Mouse (Mus musculus) retina, embryonic 14.5 days (tissue): ENCODE data around the gene Cphx1.
"Not testable (repeated sequence)": the region's sequence is repeated elsewhere in the genome, so short reads cannot be mapped to it uniquely, and the experiment has no call there.

ENCODE experiments used
- DNase-seq: peaks from one replicate; pipeline ENCODE4 v3.0.0-alpha.2; 2015; ENCODE audit warnings: low spot score

Gene Cphx1

DNA sequence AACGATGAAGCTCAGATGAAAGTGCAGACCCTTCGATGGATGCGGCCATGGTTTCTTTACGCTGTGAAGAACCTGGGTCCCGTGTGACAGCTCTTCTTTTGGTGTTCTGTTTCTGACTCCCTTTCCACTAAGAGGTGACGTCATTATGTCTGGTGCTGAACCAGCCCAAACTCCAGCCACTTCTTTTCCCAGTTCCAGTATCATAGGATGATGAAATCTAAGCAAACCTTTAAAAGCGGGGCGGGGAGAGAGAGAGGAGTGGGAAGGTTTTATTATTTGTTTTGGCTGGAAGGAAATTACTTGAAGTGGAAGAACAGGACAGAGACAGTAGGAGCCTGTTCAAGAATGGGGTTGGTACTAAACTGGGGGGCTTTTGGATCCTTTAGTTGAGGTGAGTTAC, at the start of gene Cphx1:
Cphx1 (plus strand) TSS at position 301 of the 400 bp plus-strand sequence.
- DNase-seq, result not testable (repeated sequence)

DNA sequence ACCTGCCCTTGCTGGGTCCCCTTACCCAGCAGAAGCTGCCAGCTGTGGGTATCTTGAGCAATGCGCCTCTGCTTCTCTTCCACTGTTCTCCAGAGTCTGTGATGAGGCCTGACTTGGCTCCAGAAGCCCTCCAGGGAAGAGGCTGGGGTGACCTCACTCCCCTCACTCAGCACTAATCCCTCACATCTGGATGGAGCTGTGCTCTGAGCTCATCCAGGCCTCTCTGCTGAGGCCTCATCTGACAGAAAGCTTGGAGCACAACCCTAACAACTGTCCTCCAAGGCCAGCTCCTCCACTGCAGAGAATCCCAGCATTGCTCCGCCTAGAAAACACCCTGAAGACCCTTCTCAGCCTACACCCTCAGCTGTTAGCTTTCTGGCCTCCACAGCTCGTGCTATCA, 43.5 kb upstream of the Cphx1 start:
- DNase-seq, result not testable (repeated sequence)

DNA sequence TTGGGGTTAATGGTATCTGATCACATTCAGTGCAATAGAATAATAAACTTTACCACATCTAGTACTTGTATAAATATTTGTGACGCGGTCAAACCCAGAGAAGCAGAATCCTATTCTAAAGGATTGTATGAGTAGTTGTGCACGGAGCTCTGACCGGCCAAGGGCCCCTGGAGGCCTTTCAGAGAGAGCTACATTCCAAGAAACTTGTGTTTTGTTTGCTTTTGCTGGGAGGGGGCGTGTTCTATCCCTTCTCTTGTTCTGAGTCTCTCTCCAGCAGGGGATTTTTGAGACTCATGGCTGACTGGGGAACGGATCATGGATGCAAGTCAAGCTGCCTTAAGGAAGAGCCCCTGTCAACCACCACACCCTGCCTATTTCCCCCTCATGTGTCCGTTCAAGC, 42.4 kb upstream of the Cphx1 start:
- not testable (repeated sequence) for DNase-seq

DNA sequence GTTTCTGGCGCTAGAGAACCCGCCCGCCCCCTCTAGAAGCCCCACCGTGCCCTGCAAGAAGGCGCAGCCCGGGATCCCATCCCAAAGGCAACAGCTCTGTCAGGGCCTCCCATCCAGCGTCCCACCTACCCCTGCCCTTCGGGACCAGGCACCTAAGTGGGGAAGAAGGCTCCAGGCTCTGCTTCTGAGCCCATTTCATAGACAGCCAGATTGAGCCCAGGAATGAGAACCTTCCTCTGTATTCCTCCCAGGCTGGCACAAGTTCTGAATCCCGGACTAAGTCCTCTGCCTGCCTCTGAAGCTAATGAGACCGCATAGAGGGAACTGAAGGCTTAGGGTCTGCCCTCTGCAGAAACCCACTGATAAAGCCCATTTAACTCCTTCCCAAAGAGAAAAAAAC, 35.1 kb upstream of the Cphx1 start, which contains the start of gene Plac9a:
Plac9a (minus strand) TSS at position 101 of the 400 bp plus-strand sequence.
- not testable (repeated sequence) for DNase-seq

DNA sequence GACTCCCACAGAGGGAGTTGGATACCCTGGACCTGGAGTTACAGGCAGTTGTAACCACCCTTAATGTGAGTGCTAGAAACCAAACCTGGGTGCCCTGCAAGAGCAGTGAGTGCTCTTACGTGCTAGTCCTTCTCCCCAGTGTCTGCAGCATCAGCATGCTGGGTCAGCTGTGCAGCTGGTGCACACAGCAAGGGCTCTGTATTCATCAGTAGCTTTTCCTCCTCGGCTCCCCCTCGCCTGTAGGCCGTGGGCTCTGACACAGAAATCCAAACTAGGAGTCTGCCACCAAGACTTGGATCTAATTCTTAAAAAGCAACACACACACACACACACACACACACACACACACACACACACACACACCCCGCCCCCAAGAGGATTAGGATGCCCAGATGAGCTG, 32.9 kb upstream of the Cphx1 start:
- not testable (repeated sequence) for DNase-seq

DNA sequence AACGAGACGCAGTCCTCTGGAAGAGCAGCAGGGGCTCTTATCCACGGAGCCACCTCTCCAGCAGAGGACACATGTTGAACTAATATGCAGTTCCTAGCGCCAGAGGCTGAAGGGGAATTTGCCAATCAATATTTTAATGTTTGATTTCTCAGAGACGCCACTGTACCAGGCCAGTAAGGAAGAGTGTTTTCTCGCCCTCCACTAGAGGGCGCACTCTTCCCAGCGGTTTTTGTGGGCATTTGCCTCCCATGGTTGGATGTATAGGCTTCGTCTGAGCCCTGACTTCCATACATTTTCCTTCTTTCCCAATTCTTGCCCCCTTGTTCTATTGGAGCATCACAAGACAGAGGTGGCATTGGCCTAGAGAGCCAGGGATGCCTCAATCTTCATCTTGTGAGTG, 30.8 kb upstream of the Cphx1 start:
- not testable (repeated sequence) for DNase-seq

DNA sequence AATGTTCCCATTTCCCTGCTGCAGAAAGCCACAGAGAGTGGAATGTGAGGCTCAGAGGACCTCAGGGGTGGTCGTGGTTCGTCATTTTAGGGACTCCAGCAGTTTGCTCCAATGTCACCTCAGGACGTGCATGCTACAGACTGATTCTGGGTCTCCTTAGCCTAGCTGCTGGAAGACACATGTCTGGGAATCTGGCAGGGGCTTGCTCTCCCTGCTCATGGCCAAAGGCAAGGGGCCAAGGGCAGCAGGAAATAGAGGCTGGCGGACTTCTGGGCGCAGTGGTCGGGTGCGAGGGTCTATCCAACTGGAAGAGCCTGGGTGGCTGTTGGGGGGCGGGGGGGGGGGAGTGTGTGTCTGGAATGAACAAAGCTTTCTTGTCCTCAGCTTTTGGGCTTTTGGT, 29.1 kb upstream of the Cphx1 start:
- DNase-seq, result not testable (repeated sequence)

DNA sequence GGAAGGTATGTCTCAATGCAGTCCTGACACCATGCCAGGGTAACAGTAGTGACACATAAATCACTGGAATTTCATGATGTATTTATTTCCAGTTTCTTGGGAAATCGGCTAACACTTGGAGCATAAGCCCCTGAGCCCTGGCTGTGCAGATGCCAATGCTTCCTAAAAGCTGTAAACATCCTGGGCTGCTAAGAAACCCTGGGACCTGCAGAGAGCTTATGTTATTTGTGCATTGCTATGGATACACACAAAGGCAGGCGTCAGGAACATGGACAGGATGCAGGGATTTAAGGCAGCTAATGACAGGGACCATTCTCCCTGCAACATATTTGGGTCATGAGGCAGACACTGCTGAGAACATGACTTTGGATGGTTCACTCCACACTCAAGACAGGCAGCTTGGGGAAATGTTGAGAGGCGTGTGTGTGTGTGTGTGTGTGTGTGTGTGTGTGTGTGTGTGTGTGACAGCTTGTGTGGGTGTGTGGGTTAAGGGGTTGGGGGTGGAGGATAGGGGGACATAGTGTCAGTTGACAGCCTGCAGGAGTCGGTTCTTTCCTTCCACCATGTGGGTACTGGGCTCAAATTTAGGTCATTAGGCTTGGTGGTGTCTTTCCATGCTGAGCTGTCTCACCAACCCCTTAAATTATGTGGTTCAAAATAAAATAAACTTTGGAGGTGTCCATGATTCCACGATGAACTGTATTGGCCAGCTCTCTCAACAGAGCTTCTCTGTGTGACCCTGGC, 19.5 kb upstream of the Cphx1 start:
- not testable (repeated sequence) for DNase-seq

DNA sequence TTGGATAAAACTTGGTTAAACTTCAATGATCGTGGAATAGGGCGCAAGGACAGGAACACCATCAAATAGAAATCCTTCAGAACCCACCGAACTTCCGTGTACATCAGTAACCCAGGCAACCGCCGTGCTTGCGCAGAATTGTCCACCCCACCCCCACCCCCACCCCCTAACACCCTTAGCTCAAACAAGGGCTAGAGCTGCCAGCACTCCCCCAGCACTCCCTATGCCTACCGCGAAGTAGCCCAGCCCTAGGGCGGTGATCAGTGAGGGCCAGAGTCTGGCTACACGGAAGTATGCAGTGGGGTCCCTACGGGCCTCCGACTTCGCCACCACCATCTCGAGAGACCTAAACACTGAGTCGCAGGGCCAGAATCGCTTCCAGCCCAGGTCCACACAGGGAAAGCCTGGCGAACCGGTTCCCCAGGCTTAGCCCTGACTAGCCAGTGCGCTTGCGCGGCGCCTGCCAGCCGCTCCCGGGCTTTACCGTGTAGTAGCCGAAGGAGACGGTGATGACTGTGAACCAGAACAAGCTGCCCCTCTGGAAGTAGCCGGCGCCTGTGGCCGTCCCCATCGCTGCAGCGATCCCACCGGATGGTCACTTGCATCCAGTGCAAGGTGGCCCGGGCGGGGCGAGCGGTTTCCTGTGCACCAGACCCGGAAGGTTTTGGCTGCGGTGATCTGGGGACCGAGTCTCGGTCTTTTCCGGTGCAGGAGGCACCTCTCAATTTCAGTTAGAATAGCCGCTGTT, 11.1 kb upstream of the Cphx1 start:
- DNase-seq, result not testable (repeated sequence)

DNA sequence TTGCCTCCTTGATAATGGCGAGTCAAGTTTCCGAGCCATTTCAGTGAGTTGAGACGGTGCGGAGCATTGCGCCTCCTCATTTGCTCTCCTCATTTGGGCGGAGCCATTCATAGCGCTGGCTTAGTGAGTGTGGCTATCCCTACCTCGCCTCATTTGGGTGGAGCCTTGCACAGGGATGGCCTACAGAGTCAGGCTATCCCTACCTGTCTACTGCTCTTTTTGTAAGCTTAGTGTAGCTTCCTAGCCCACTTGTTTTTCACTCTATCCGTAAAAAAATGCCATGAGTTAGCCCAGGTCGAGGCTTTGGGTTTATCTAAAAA, 10.6 kb upstream of the Cphx1 start, which contains the start of gene Tmem254a:
Tmem254a (minus strand) TSS at position 111 of the 320 bp plus-strand sequence.
- not testable (repeated sequence) for DNase-seq

DNA sequence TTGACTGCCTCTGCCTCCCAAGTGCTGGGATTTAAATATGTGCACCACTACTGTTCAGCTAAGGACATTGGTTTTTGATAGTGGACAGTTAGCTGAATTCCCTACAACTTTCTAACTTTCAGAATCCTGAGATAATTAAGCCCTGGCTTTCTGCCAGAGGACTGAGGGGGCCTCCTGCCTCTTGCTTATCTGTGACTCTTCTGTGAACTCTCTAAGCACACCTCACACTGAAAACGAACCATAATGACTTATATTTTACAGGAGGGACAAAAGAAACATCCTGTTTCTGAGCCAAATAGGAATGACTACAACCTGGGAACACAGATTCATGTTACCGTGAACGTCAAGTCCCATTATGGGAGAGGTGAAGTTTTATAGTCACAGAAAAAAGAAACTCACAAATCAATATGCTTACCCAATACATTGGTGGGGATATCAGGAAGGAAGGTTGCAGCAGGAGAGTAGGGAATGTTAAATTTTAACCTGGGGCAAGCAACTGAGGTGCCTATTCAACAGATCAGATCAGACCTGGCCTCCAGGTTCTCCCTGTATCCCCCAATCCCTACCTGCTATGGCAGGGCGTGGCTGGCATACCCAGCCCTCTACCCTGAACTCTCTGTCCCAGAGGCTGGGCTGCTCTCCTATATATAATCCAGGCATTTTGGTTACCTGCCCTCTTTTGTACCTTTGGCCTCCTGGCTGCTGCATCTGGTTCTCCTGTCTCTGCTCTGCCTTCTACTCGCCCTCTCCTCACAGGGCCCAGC, 1.1 kb upstream of the Cphx1 start:
- DNase-seq, result not testable (repeated sequence)

DNA sequence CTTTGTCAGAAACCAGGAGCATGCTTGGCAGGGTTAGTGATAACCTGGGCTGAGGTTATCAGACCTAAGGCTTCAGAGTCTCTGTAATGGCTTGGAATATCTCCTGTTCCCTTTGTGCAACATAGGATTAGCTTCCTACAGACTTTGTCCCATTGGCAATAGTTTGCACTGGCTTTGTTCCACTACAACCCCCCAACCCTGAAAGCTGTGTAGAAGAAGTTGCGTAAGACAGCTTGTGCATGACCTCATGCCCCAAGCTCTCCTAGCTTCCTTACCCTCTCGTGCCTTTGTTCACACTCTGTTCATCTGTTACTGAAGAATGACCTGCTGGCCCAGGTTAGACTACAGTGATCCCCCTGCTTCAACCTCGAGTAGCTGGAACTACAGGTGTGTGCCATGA, 19.8 kb downstream of the Cphx1 start:
- not testable (repeated sequence) for DNase-seq

DNA sequence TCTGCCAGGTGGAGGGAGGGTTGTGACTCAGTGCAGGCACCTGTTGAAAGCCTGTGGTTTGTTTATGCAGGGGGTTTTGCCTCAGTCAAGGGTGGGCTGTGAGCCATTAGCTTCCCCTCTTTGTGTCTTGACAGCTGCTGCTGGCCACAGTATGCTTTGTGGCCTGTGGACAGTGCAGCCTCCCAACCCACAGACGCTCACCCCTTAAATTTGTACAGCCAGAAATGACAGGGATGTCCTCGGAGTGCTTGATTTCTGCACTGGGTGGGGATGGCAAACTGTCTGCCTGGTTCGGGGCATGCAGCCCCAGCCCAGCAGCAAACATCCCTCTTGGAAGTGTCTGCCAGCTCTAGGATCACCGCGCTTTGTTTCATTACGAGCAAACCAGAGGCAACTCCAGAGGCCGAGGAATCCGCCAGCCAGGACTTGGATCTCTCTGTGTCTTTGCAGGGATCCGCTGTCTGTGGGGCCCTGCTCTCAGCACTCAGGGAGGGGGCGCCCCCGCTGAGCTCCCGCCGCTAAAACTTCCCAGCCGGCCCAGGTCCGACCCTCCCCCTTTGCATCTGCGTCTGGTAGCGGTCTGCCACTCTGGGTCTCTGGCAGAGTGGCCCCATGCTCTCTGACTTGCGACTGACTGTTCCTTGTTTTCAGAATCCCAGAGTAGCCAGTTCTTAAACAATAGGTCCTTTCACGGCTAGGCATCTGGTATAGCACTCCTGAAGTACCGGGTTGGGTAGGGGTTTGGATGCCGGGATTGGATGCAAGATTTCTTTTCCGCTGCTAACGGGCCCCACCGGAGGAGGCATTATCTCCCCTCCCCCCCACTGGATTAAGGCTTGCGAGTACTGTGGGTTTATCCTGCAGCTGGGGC, 40.5 kb downstream of the Cphx1 start, which contains the start of gene Duxbl1:
Duxbl1 (plus strand) TSS at position 207 of the 871 bp plus-strand sequence.
- DNase-seq, result not testable (repeated sequence)

DNA sequence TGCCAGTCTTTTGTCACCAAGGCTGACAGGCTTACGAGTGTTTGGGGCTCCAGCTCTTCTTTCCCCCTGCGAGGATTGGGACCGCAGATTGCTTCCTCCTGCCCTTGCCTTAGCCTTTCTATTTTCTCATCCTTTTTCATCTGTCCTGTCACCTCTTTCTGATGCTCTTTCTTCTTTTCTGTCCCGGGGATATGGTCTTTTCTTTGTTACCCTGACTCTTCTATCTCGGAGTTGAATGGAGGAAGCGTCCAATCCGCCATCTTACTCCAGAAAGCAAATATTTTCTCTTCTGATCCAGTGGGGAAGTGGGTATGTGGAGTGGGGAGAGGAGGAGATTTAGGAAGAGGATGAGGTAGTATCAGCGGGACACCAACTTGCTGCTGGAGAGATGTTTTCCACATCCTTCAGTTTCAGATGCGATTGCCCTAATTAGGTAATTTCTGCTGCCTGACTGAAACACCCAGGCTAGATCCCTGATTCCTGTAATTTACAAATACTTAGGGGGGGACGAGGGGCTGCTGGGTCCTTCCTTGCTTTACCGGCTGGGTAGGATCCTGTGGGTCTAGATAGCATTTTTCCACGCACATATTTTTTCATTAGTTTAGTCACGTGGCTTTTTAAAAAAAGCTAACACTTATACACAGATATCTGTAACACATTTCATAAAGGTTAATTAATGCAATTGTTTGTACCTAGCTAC, 41.3 kb downstream of the Cphx1 start:
- not testable (repeated sequence) for DNase-seq

DNA sequence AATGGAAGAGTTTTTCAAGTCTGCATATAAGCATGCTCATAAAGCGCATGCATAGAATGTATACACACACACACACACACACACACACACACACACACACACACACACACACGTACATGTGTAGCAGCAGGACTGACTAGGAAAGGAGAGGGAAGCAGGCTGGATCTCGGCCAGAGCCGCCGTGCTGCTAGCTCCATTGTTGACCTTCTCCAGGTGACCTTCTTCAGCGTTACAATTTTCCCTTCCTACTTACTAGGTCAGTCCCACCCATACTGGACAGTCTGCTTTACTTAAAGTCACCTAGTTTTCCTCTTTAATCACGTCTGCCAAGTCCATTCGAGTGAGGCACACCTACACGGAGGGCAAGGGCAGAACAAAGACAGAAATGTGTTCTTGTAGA, 43.8 kb downstream of the Cphx1 start:
- not testable (repeated sequence) for DNase-seq
